Mouse (Mus musculus): ENCODE data around the gene Psapl1.

DNA sequence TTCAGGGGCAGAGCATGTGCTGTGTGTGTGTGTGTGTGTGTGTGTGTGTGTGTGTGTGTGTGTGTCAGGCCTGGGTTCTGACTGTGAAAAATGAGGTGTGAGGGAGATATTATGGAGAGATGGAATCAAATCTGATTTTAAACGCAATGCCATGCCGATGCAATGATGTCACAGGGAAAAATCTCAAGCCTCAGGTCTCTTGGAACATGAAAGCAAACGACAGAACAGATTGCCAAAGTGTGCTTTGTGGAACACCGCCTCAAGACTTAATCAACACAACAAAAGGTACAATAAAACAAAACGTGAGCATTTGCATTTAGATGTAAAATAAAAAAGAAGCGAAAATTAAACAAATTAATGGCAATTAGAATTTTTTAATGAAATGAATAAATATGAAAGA lies 16.8 kb downstream of the Psapl1 start:
- TF ChIP-seq POLR2A (IDR thresholded peaks at IDR 0.05; ENCODE audit: borderline replicate concordance, extremely low read depth, low read depth, low read length), result no peak
- TF ChIP-seq CTCF (IDR thresholded peaks at IDR 0.05; ENCODE audit: insufficient read depth, low read length), result no peak

Data from lung, adult 2 months (tissue).